Comparison of ENCODE assay signal across 8 mouse cellular contexts in genomic region chr5:45278005-45278432, GRCm38 (mm10).
DNase-seq lines count a peak whose midpoint lies in the region; ATAC-seq lines count a peak whose summit lies in the region.

No protein-coding gene starts in this region.

- intact Hi-C loops in heart, postnatal 36 days (cut with DNase I), result loop anchor here (2.0 to 5.0 kb wide), 6 partner anchors 124 to 996 kb away; no protein-coding TSS in a partner anchor

- peak overlapping the region; percentile 67 for H3K4me2 ChIP-seq in hindbrain, embryonic 15.5 days
- peak overlapping the region; percentile 58 for H3K4me2 ChIP-seq in lung, embryonic 15.5 days
- H3K4me2 ChIP-seq in stomach, embryonic 15.5 days, result peak overlapping the region; percentile 66

- peak overlapping the region; percentile 34 for H3K9ac ChIP-seq in hindbrain, embryonic 15.5 days
- no peak overlapping the region for H3K9ac ChIP-seq in lung, embryonic 15.5 days
- 0 out of 2 replicates have a peak overlapping the region, but pooled peaks have one; percentile 16 for H3K9ac ChIP-seq in stomach, embryonic 15.5 days

- no peaks in the 10 kb centered on the region for H3K9me3 ChIP-seq in heart, embryonic 10.5 days
- H3K9me3 ChIP-seq in hindbrain, embryonic 15.5 days, result no peaks in the 10 kb centered on the region
- H3K9me3 ChIP-seq in lung, embryonic 15.5 days, result no peaks in the 10 kb centered on the region
- no peaks in the 10 kb centered on the region for H3K9me3 ChIP-seq in stomach, embryonic 15.5 days

- H3K36me3 ChIP-seq in heart, embryonic 10.5 days, result no peaks in the 10 kb centered on the region
- no peaks in the 10 kb centered on the region for H3K36me3 ChIP-seq in hindbrain, embryonic 15.5 days
- no peaks in the 10 kb centered on the region for H3K36me3 ChIP-seq in lung, embryonic 15.5 days
- no peaks in the 10 kb centered on the region for H3K36me3 ChIP-seq in stomach, embryonic 15.5 days

- H3K27ac ChIP-seq in heart, embryonic 10.5 days, result peak overlapping the region; percentile 49; the same call in 1 of the 2 replicates
- no peak overlapping the region for H3K27ac ChIP-seq in brown adipose tissue, adult 24 weeks (replicated peaks; ENCODE audit: low read depth, low read length)
- peak overlapping the region; percentile 62 for H3K27ac ChIP-seq in hindbrain, embryonic 15.5 days (replicated peaks)
- H3K27ac ChIP-seq in lung, embryonic 15.5 days, result peak overlapping the region; percentile 56
- peak overlapping the region; percentile 82 for H3K27ac ChIP-seq in stomach, embryonic 15.5 days

- DNase-seq in heart, embryonic 10.5 days (ENCODE audit: low spot score), result no peak
- no peak for DNase-seq in heart, postnatal 36 days
- DNase-seq in thymus, adult 18-20 months, result no peak
- no peak for DNase-seq in spleen, postnatal 4 days (ENCODE audit: low spot score in 2 of 2)

- peaks cover 8% of the 10 kb centered on the region; the same call in 1 of the 2 replicates for H3K4me1 ChIP-seq in heart, embryonic 10.5 days
- no peaks in the 10 kb centered on the region for H3K4me1 ChIP-seq in brown adipose tissue, adult 24 weeks (ENCODE audit: control insufficient read depth, insufficient read depth, insufficient read length, low read length)
- peaks cover 16% of the 10 kb centered on the region for H3K4me1 ChIP-seq in hindbrain, embryonic 15.5 days (replicated peaks)
- H3K4me1 ChIP-seq in lung, embryonic 15.5 days, result peaks cover 11% of the 10 kb centered on the region
- H3K4me1 ChIP-seq in stomach, embryonic 15.5 days, result peaks cover 8% of the 10 kb centered on the region; the same call in 1 of the 2 replicates

- under 1% methylated on average over 10 of the region's 10 CpGs for WGBS in heart, embryonic 10.5 days
- 1% methylated on average over 10 of the region's 10 CpGs for WGBS in hindbrain, embryonic 15.5 days
- under 1% methylated on average over 10 of the region's 10 CpGs for WGBS in lung, embryonic 15.5 days
- 4% methylated on average over 10 of the region's 10 CpGs for WGBS in stomach, embryonic 15.5 days

- H3K4me3 ChIP-seq in heart, embryonic 10.5 days, result peak overlapping the region; percentile 51
- H3K4me3 ChIP-seq in brown adipose tissue, adult 24 weeks (ENCODE audit: insufficient read depth, low read depth, low read length), result peak overlapping the region; percentile 43
- peak overlapping the region; percentile 34 for H3K4me3 ChIP-seq in hindbrain, embryonic 15.5 days
- peak overlapping the region; percentile 28 for H3K4me3 ChIP-seq in lung, embryonic 15.5 days
- peak overlapping the region; percentile 38 for H3K4me3 ChIP-seq in stomach, embryonic 15.5 days (replicated peaks)

- no peaks in the 10 kb centered on the region for H3K27me3 ChIP-seq in heart, embryonic 10.5 days (ENCODE audit: insufficient read depth, poor library complexity, severe bottlenecking)
- H3K27me3 ChIP-seq in hindbrain, embryonic 15.5 days, result no peaks in the 10 kb centered on the region
- H3K27me3 ChIP-seq in lung, embryonic 15.5 days, result no peaks in the 10 kb centered on the region
- H3K27me3 ChIP-seq in stomach, embryonic 15.5 days (replicated peaks), result no peaks in the 10 kb centered on the region

- no peak for ATAC-seq in hindbrain, embryonic 15.5 days (ENCODE audit: low FRiP score, low read depth)
- ATAC-seq in lung, embryonic 15.5 days (ENCODE audit: borderline replicate concordance, extremely low read depth, low FRiP score, low TSS enrichment), result peak; percentile 85; the same call in 1 of the 2 replicates
- peak; percentile 90 for ATAC-seq in stomach, embryonic 15.5 days (ENCODE audit: insufficient read depth, low FRiP score, low read depth)
